Mouse (Mus musculus): ENCODE measurements around the gene Prlh.

The Prlh gene

GRCm38 (mm10) chr1:90952808-90953207 lies at the start of gene Prlh:
Gene Prlh, plus strand, starts transcription at chr1:90953108.
- DNase-seq = no peak

GRCm38 (mm10) chr1:90903211-90903945 lies 49.5 kb upstream of the Prlh start:
- no peak for DNase-seq

- no peak for DNase-seq
Measured at GRCm38 (mm10) chr1:90903971-90904458, 48.9 kb upstream of the Prlh start.

- DNase-seq = no peak
Measured at GRCm38 (mm10) chr1:90904729-90905404, 48.0 kb upstream of the Prlh start.

- peak; percentile 39 to 73 for DNase-seq
Measured at GRCm38 (mm10) chr1:90906357-90906756, 46.6 kb upstream of the Prlh start.

- DNase-seq = peak in 1 of 2 experiments; percentile 14
Measured at GRCm38 (mm10) chr1:90909161-90909560, 43.7 kb upstream of the Prlh start.

- peak; percentile 72 to 77 for DNase-seq
Measured at GRCm38 (mm10) chr1:90909631-90910152, 43.2 kb upstream of the Prlh start.

- DNase-seq = no peak
Measured at GRCm38 (mm10) chr1:90913231-90913630, 39.7 kb upstream of the Prlh start.

GRCm38 (mm10) chr1:90914948-90915569 lies 37.8 kb upstream of the Prlh start, which contains the start of gene Mlph:
Gene Mlph, plus strand, starts transcription at chr1:90915085.
- DNase-seq = peak; percentile 57 to 72

GRCm38 (mm10) chr1:90917509-90917908 lies 35.4 kb upstream of the Prlh start:
- DNase-seq = no peak

GRCm38 (mm10) chr1:90921687-90922086 lies 31.2 kb upstream of the Prlh start:
- peak; percentile 19 to 42 for DNase-seq

- DNase-seq = no peak
Measured at GRCm38 (mm10) chr1:90926030-90926429, 26.9 kb upstream of the Prlh start.

- DNase-seq = peak; percentile 32 to 35
Measured at GRCm38 (mm10) chr1:90927308-90927707, 25.6 kb upstream of the Prlh start.

GRCm38 (mm10) chr1:90927929-90928574 lies 24.9 kb upstream of the Prlh start:
- DNase-seq = no peak

- peak; percentile 83 to 92 for DNase-seq
Measured at GRCm38 (mm10) chr1:90928575-90928934, 24.4 kb upstream of the Prlh start.

- DNase-seq = no peak
Measured at GRCm38 (mm10) chr1:90933001-90933400, 19.9 kb upstream of the Prlh start.

GRCm38 (mm10) chr1:90936990-90937389 lies 15.9 kb upstream of the Prlh start:
- no peak for DNase-seq

GRCm38 (mm10) chr1:90939980-90940379 lies 12.9 kb upstream of the Prlh start:
- no peak for DNase-seq

- no peak for DNase-seq
Measured at GRCm38 (mm10) chr1:90945171-90945570, 7.7 kb upstream of the Prlh start.

- no peak for DNase-seq
Measured at GRCm38 (mm10) chr1:90947252-90947651, 5.7 kb upstream of the Prlh start.

GRCm38 (mm10) chr1:90949309-90949708 lies 3.6 kb upstream of the Prlh start:
- DNase-seq = no peak

- no peak for DNase-seq
Measured at GRCm38 (mm10) chr1:90951670-90952069, 1.2 kb upstream of the Prlh start.

- no peak for DNase-seq
Measured at GRCm38 (mm10) chr1:90953688-90954087, 780 bp downstream of the Prlh start.
